Mouse (Mus musculus): ENCODE measurements around the gene Znrf4. TPM values are rescaled to one million over a fixed set of nuclear protein-coding genes. Genes with fewer than 3 reads are reported as not detected.

Gene Znrf4
- total and polyA plus RNA-seq, 2 experiments = not detected

- H3K4me3 ChIP-seq (ENCODE audit: insufficient read depth, low read depth, low read length) = no peak overlapping the region
- H3K4me1 ChIP-seq (ENCODE audit: control insufficient read depth, insufficient read depth, low read length) = no peaks in the 10 kb centered on the region
- no peak for DNase-seq (ENCODE audit: extremely low read depth, low read depth, low spot score)
- H3K27ac ChIP-seq (replicated peaks; ENCODE audit: insufficient read depth, low read depth, low read length) = no peak overlapping the region
- no peaks in the 10 kb centered on the region for H3K36me3 ChIP-seq (ENCODE audit: control insufficient read depth, insufficient read depth, low read length)
- no peaks in the 10 kb centered on the region for H3K79me2 ChIP-seq (ENCODE audit: control insufficient read depth, insufficient read depth, low read length)
- H3K9ac ChIP-seq (ENCODE audit: low read depth, low read length) = no peak overlapping the region
- no peak for TF ChIP-seq CTCF (IDR thresholded peaks at IDR 0.05; ENCODE audit: low read depth, low read length)
- TF ChIP-seq POLR2A (IDR thresholded peaks at IDR 0.05; ENCODE audit: extremely low read depth, insufficient read depth, low read length) = no peak
- WGBS = 81% methylated on average over 17 of the region's 17 CpGs
- H3K27me3 ChIP-seq (ENCODE audit: control insufficient read depth, insufficient read depth, low read length) = no peaks in the 10 kb centered on the region
These were observed 35.0 kb upstream of the Znrf4 start for GRCm38 (mm10) chr17:56547116-56547845.

- no peak for TF ChIP-seq POLR2A (IDR thresholded peaks at IDR 0.05; ENCODE audit: extremely low read depth, insufficient read depth, low read length)
- no peak for TF ChIP-seq CTCF (IDR thresholded peaks at IDR 0.05; ENCODE audit: low read depth, low read length)
- H3K79me2 ChIP-seq (ENCODE audit: control insufficient read depth, insufficient read depth, low read length) = no peaks in the 10 kb centered on the region
- no peaks in the 10 kb centered on the region for H3K36me3 ChIP-seq (ENCODE audit: control insufficient read depth, insufficient read depth, low read length)
- H3K27ac ChIP-seq (replicated peaks; ENCODE audit: insufficient read depth, low read depth, low read length) = no peak overlapping the region
- H3K27me3 ChIP-seq (ENCODE audit: control insufficient read depth, insufficient read depth, low read length) = no peaks in the 10 kb centered on the region
- whole genome bisulfite sequencing = 86% methylated on average over 5 of the region's 5 CpGs
- H3K4me3 ChIP-seq (ENCODE audit: insufficient read depth, low read depth, low read length) = no peak overlapping the region
- H3K4me1 ChIP-seq (ENCODE audit: control insufficient read depth, insufficient read depth, low read length) = no peaks in the 10 kb centered on the region
- H3K9ac ChIP-seq (ENCODE audit: low read depth, low read length) = no peak overlapping the region
- no peak for DNase-seq (ENCODE audit: extremely low read depth, low read depth, low spot score)
These were observed 34.3 kb upstream of the Znrf4 start for GRCm38 (mm10) chr17:56546576-56546975.

- H3K4me3 ChIP-seq (ENCODE audit: insufficient read depth, low read depth, low read length) = no peak overlapping the region
- H3K4me1 ChIP-seq (ENCODE audit: control insufficient read depth, insufficient read depth, low read length) = no peaks in the 10 kb centered on the region
- DNase-seq (ENCODE audit: extremely low read depth, low read depth, low spot score) = no peak
- H3K9ac ChIP-seq (ENCODE audit: low read depth, low read length) = no peak overlapping the region
- no peaks in the 10 kb centered on the region for H3K27me3 ChIP-seq (ENCODE audit: control insufficient read depth, insufficient read depth, low read length)
- TF ChIP-seq CTCF (IDR thresholded peaks at IDR 0.05; ENCODE audit: low read depth, low read length) (no peak), POLR2A (IDR thresholded peaks at IDR 0.05; ENCODE audit: extremely low read depth, insufficient read depth, low read length) (no peak)
- no peak overlapping the region for H3K27ac ChIP-seq (replicated peaks; ENCODE audit: insufficient read depth, low read depth, low read length)
- WGBS = 59% methylated on average over 1 of the region's 1 CpGs
- H3K36me3 ChIP-seq (ENCODE audit: control insufficient read depth, insufficient read depth, low read length) = no peaks in the 10 kb centered on the region
- H3K79me2 ChIP-seq (ENCODE audit: control insufficient read depth, insufficient read depth, low read length) = no peaks in the 10 kb centered on the region
These were observed 33.7 kb upstream of the Znrf4 start for GRCm38 (mm10) chr17:56545945-56546344.

GRCm38 (mm10) chr17:56544699-56545387 lies 32.6 kb upstream of the Znrf4 start:
- no peaks in the 10 kb centered on the region for H3K79me2 ChIP-seq (ENCODE audit: control insufficient read depth, insufficient read depth, low read length)
- no peak overlapping the region for H3K9ac ChIP-seq (ENCODE audit: low read depth, low read length)
- H3K4me3 ChIP-seq (ENCODE audit: insufficient read depth, low read depth, low read length) = no peak overlapping the region
- H3K27me3 ChIP-seq (ENCODE audit: control insufficient read depth, insufficient read depth, low read length) = no peaks in the 10 kb centered on the region
- H3K36me3 ChIP-seq (ENCODE audit: control insufficient read depth, insufficient read depth, low read length) = no peaks in the 10 kb centered on the region
- no peak overlapping the region for H3K27ac ChIP-seq (replicated peaks; ENCODE audit: insufficient read depth, low read depth, low read length)
- no peak for DNase-seq (ENCODE audit: extremely low read depth, low read depth, low spot score)
- H3K4me1 ChIP-seq (ENCODE audit: control insufficient read depth, insufficient read depth, low read length) = no peaks in the 10 kb centered on the region
- TF ChIP-seq POLR2A (IDR thresholded peaks at IDR 0.05; ENCODE audit: extremely low read depth, insufficient read depth, low read length) = no peak
- no peak for TF ChIP-seq CTCF (IDR thresholded peaks at IDR 0.05; ENCODE audit: low read depth, low read length)
- 80% methylated on average over 7 of the region's 7 CpGs for WGBS

- H3K27ac ChIP-seq (replicated peaks; ENCODE audit: insufficient read depth, low read depth, low read length) = no peak overlapping the region
- no peaks in the 10 kb centered on the region for H3K79me2 ChIP-seq (ENCODE audit: control insufficient read depth, insufficient read depth, low read length)
- H3K27me3 ChIP-seq (ENCODE audit: control insufficient read depth, insufficient read depth, low read length) = no peaks in the 10 kb centered on the region
- 85% methylated on average over 3 of the region's 3 CpGs for WGBS
- H3K36me3 ChIP-seq (ENCODE audit: control insufficient read depth, insufficient read depth, low read length) = no peaks in the 10 kb centered on the region
- H3K9ac ChIP-seq (ENCODE audit: low read depth, low read length) = no peak overlapping the region
- TF ChIP-seq CTCF (IDR thresholded peaks at IDR 0.05; ENCODE audit: low read depth, low read length) (no peak), POLR2A (IDR thresholded peaks at IDR 0.05; ENCODE audit: extremely low read depth, insufficient read depth, low read length) (no peak)
- no peaks in the 10 kb centered on the region for H3K4me1 ChIP-seq (ENCODE audit: control insufficient read depth, insufficient read depth, low read length)
- no peak for DNase-seq (ENCODE audit: extremely low read depth, low read depth, low spot score)
- no peak overlapping the region for H3K4me3 ChIP-seq (ENCODE audit: insufficient read depth, low read depth, low read length)
These were observed 31.5 kb upstream of the Znrf4 start for GRCm38 (mm10) chr17:56543684-56544224.
